Mouse (Mus musculus) ovary, adult 18-20 months (tissue): ENCODE data around the gene Eif5b.
"Not testable (repeated sequence)": the region's sequence is repeated elsewhere in the genome, so short reads cannot be mapped to it uniquely, and the experiment has no call there.

ENCODE experiments used
- DNase-seq: peaks from one replicate; pipeline ENCODE4 v3.0.0; 2022; ENCODE audit warnings: low spot score, mixed read lengths

Eif5b gene

GRCm38 (mm10) chr1:38006741-38007140 is 8.9 kb downstream of the Eif5b start:
- DNase-seq: no peak

DNA sequence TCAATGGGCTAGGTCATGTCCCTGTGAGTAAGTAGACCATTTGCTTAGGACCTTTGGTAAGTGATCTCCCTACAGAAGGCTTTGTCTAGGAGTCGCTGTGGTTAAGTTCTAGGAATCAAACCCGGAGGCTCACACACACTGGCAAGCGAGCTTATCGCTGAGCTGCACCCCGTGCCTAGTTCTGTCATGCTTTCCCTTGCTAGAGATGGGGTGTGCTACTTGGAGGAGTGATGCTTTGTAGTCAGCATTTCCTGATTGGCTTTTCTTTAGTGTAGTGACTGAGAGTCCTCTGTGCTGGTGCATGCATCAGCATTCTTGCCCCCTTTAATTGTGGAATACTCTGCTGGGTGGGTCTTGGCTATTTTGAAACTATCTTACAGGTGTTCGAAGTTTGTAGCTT is 13.8 kb downstream of the Eif5b start:
- DNase-seq: no peak

- no peak for DNase-seq
Measured at GRCm38 (mm10) chr1:38012104-38012503, 14.3 kb downstream of the Eif5b start.

DNA sequence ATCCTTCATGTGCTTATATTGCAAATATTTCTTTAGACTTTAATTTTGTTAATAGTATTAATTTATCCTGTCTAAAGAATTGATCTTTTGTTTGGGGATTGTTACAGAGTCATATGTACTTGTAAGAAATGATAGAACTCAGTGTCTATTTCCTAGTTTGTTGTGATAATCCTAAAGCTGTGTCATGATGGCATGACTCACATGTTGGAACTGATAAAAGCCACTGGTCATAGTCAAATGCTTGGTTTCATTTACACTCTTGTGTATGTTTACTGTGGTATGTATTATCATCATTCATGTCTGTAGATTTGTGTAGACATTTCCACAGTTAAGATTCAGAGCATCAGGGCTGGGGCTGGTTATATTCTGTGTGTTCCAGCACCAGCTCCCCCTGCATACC is 14.7 kb downstream of the Eif5b start:
- no peak for DNase-seq

DNA sequence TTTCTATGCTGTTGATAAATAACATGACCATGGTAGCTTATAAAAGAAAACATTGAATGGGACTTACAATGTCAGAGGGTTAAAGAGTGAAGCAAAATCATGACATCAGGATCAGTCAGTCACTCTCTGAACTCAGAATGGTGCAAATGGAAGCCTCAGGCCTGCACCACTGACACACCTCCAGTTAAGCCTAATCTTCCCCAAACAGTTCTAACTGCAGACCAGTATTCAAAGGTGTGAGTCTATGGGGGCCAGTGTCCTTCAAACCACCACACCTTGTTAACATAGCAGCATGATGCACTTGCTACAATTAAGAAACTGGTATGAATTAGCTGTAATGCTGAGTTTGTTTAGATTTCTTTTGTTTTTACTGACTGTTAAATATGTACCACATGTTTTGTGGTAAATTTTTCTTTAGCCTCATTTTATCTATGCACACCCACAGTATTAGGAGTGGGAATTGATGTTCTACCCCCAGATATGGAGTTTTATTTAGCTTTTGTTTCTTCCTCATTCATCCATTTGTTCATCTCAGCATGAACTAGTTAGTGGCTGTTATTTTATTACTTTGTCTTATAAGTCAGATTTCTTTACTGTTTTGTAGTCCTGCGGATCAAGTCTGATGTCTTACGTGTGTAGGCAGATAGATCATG is 16.9 kb downstream of the Eif5b start:
- no peak for DNase-seq

GRCm38 (mm10) chr1:38027301-38027700 is 29.5 kb downstream of the Eif5b start:
- no peak for DNase-seq

DNA sequence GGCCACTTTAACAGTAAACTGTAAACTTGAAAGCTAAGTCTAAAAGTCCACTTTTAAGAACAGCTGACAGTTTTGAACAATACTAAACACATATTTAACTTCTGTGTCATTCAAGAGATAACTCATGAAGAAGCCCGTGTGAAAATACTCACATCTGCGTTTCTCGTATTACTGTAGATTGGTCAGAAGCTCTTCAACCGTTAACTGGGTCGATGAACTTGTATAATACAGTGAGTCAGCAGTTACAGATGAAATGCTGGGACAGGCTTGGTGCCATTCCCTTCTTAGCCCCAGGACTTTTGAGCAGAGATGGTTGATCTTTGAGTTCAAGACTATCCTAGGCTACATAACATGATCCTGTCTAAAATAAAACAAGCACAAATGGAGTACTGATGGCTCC is 33.6 kb downstream of the Eif5b start:
- DNase-seq: no peak

DNA sequence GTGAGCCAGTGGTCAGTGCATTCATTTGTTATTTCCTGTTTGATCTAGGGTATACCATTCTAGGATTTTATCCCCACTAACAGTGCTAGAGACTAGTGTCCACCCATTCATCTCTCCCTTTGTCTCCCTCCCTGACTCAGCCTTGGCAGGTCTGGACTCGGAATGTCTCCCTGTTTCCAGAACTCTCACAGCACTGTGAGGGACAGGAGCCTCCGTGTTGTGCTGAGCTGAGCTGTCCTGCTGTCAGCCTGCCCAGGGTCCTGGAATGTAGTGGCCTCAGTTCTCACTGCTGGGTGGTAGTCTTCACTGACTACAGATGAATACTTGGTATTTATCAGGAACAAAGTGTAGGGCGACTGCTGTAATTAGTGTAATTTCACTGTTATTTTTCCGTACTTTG is 37.7 kb downstream of the Eif5b start:
- no peak for DNase-seq

DNA sequence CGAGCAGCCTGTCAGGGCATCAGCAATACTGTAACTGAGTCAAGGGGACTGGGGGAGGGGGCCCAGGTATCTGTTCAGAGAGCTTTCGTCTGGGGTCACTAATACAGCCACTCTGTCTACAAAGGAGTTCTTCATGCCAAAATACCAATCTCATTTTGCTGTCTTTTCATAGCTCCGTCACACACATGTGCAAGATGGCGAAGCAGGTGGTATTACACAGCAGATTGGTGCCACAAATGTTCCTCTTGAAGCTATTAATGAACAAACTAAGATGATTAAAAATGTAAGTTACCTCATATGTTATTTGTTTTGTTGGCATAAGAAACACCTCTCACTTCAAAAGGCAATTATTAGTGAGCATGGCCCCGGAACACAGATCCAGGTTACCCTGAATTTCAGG is 39.6 kb downstream of the Eif5b start:
- DNase-seq: no peak

DNA sequence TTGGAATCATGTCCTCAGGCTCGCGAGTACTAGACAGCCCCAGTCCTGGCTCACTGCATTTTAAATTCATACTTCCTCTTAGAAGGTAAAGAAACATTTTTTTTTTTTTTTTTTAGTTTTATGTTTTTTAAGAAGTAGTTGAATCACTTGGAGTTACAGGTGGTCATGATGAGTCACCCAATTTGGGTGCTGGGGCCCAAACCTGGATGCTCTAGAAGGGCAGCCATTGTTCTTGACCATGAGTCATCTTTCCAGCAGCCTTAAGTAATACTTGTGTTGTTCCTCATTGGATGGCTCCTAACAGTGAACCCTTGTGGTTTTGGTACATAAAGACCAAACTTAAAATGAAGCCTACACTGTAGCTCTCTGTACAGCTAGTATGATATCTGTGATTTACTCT is 41.1 kb downstream of the Eif5b start:
- DNase-seq: no peak

DNA sequence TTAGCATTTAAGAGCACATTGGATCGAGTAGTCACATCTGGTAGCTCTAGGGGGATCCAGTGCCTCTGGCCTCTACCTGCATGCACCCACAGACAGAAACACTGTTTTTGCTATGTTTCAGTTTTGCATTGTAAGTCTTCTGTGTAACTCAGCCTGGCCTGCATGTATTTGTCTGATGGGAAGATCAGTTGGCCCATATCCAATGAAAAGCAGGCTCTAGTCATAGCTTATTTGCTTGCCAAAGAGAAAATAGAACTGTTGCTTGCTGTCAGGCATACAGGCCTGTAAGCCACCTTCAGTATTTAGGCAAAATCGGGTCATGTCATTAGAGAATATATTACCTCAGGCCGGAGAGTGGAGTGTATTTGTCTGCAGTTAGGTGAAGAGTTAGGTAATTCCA is 50.3 kb downstream of the Eif5b start:
- DNase-seq: no peak

- no peak for DNase-seq
Measured at GRCm38 (mm10) chr1:38049562-38049961, 51.8 kb downstream of the Eif5b start.

DNA sequence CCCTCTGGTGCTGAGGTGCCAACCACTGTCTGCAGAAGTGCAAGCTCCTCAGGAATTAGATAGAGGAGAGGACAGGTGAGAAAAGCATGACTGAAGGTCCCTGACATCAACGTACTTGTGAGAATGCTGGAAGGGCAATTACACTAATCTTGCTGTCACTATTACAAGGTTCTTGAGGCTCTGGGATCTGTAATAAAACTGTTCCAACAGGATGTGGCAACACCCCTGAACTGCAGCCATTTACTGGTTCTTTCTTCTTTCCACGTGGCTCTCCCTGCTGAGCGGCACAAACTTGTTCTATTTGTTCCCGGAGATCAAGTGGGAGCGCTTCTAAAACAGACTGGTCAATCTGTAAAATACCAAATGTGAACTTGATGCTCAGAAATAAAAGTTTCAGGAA is 57.4 kb downstream of the Eif5b start:
- DNase-seq: no peak

DNA sequence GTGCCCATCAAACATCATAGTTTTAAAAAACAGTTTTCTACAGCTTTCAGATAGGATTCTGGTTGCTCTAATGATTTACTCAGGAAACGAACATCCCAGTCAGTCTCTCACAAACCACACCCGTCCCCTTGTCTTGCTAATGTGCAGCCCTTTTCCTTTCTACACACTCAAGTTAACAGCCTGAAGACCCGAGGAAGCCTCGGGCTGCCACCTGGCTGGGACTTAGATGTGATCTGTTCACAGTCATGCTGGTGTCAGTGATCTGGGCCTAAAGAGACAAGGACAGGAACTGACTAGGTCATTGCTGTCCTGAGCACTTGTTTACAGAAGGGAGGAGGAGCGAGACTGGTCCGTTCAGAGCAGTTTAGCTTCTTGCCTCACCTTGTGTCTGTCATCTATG is 60.6 kb downstream of the Eif5b start:
- no peak for DNase-seq

DNA sequence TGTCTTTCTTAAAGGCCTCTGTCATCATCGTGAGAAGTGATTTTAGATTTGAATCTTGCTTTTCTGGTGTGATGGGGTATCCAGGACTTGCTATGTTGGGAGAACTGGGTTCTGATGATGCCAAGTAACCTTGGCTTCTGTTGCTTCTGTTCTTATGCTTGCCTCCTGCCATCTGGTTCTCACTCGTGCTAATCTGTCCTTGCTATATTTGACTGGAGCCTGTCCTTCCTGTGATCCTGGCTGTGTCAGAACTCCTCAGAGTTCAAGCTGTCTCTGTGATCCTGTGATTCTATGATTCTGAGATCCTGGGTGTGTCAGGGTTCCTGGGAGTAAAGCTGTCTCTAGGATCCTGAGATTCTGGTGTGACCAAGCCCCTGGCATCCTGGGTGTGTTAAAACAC is 64.3 kb downstream of the Eif5b start:
- DNase-seq: not testable (repeated sequence)

DNA sequence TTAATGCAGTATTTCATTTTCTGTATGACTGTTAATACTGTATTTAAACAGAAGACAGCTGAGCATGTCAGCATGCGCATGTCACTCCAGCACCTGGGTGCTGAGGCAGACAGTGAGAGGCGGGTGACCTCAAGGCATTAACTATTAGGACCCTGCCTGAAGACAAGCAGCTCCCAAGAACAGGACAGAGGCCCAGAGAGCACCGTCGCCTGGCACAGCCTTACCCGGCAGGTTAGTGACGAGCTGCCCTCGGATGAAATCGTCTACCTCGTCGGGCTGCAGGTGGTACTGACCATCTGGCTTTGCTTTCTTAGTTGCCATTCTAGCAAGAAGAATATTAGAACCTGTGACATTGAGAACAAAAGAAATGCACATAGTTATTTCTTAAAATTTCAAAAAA is 69.5 kb downstream of the Eif5b start:
- no peak for DNase-seq

DNA sequence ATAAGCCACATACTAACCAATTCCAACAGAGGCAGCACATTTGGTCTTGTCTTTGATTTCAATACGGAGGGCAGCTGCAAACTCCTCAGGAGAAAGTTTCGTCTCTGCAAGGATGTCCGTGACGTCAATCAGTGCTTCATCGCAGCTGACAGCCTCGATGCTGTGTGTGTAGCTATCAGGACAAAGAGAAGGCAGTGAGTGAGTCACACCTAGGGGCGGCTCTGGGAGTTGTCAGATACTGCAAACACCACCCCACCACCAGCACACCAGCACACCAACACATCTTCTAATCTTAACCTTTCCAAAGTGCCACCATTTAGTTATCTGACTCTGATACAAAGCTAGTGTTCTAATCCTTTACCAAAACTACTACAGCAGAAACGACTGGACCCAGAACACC is 73.5 kb downstream of the Eif5b start:
- no peak for DNase-seq

DNA sequence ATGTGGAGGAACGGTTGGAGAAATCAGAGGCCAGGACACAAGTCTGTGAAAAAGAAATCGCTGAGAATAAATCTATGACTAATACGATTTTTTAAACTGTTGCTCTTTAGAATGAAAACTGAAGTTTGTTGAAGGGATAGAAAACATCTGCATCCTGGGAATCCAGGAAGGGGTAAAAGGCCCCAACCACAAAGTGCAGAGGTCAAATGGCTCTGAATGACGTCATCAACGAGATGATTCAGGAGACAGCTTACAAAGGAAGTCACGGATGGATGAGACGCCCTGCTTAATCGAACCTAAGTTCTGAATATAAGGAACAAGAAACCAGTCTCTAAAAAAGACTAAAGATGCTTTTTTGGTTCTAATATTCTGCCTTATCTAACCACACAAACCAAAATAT is 83.5 kb downstream of the Eif5b start:
- no peak for DNase-seq

- no peak for DNase-seq
Measured at GRCm38 (mm10) chr1:38103214-38103613, 105.4 kb downstream of the Eif5b start.

GRCm38 (mm10) chr1:38103813-38104212 is 106.0 kb downstream of the Eif5b start:
- no peak for DNase-seq
